Mouse (Mus musculus): ENCODE results near the gene Ulk4. TPM values are rescaled to one million over a fixed set of nuclear protein-coding genes. Genes with fewer than 3 reads are reported as not detected.

The Ulk4 gene
- polyA plus RNA-seq, 1 experiment from 2014 or later: 23.2 TPM

DNA sequence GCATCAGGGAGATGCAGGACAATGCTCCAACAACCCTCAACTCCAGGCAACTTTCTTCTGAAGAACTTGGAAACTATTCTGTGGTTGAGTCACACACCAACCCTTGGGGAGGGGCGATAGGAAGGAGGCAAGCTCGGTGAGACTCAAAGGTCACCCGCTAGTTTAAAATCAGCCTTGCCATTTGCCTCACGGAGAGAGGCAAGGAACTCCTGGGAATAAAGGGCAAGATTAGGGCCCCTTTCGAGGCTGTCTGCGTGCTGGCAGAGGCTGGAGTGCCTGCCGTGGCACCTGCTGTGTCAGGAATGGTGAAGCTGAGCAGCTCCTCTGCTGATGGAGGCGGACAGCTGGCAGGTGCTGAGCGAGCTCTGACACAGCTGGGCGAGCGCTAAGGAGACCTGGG lies 169.9 kb downstream of the Ulk4 start:
- DNase-seq: no peak
- ATAC-seq: no peak
- no peak overlapping the region for H3K27ac ChIP-seq (ENCODE audit: low read depth)
- H3K27me3 ChIP-seq (ENCODE audit: insufficient read depth, low read length): no peaks in the 10 kb centered on the region
- no peaks in the 10 kb centered on the region for H3K36me3 ChIP-seq (replicated peaks; ENCODE audit: insufficient read depth, low read length)
- WGBS (ENCODE audit: insufficient replicate concordance): 43% methylated on average over 11 of the region's 11 CpGs
- no peak overlapping the region for H3K9ac ChIP-seq (replicated peaks)
- H3K9me3 ChIP-seq (ENCODE audit: low read length): no peaks in the 10 kb centered on the region
- no peak for TF ChIP-seq EP300 (IDR thresholded peaks at IDR 0.05; ENCODE audit: low read depth)
- no peak for TF ChIP-seq CTCF (IDR thresholded peaks at IDR 0.05; ENCODE audit: low read depth)
- no peak overlapping the region for H3K4me2 ChIP-seq (ENCODE audit: low read depth, low read length)
- H3K4me3 ChIP-seq (ENCODE audit: low read depth, low read length): no peak overlapping the region
- H3K4me1 ChIP-seq (ENCODE audit: insufficient read depth): no peaks in the 10 kb centered on the region

DNA sequence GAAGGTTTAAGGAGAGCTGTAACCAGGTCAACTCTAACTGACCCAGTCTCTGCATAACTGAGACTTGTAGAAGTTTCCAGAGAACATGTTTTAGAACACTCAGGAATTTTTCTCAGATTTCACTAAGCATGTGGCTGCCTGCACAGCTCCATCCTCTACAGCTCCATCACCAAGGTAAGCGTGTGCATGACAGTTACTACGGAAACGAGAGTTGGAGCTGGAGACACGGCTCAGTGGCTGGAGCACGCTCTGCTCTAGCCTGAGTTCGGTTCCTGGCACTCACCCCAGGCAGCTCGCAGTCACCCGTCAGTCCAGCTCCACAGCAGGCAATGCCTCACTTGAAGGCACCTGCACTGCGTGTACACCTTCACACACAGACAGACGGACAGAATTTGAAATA lies 175.5 kb downstream of the Ulk4 start:
- Histone ChIP-seq H3K4me3 (ENCODE audit: low read depth, low read length) (no peak overlapping the region), H3K36me3 (replicated peaks; ENCODE audit: insufficient read depth, low read length) (no peaks in the 10 kb centered on the region), H3K9ac (replicated peaks) (no peak overlapping the region), H3K4me1 (ENCODE audit: insufficient read depth) (no peaks in the 10 kb centered on the region), H3K27me3 (ENCODE audit: insufficient read depth, low read length) (no peaks in the 10 kb centered on the region), H3K9me3 (ENCODE audit: low read length) (no peaks in the 10 kb centered on the region), H3K4me2 (ENCODE audit: low read depth, low read length) (no peak overlapping the region), H3K27ac (ENCODE audit: low read depth) (no peak overlapping the region)
- TF ChIP-seq EP300 (IDR thresholded peaks at IDR 0.05; ENCODE audit: low read depth) (no peak), CTCF (IDR thresholded peaks at IDR 0.05; ENCODE audit: low read depth) (no peak)
- DNase-seq (no peak), ATAC-seq (no peak)
- WGBS (ENCODE audit: insufficient replicate concordance): 78% methylated on average over 10 of the region's 10 CpGs

DNA sequence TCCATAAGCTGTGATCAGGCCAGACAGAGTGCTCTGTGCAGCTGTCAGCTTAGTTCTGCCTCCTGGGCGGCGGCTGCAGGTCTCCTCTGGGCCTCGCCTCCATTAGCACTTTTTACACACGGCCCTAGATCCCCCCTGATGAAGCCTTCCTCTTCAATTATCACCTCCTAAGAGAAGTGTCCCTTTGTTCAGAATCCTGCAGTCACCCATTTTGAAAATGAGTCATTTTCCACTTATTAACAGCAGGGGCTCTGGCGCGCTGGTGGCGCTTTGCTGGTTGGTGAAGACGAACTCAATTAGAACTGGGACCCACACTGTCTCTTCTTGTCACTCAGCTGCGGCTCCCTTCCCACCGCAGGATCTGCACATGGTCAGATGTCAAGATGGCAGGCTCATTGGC lies 177.5 kb downstream of the Ulk4 start:
- no peak for DNase-seq
- Histone ChIP-seq H3K27ac (ENCODE audit: low read depth) (no peak overlapping the region), H3K27me3 (ENCODE audit: insufficient read depth, low read length) (no peaks in the 10 kb centered on the region), H3K36me3 (replicated peaks; ENCODE audit: insufficient read depth, low read length) (no peaks in the 10 kb centered on the region), H3K4me3 (ENCODE audit: low read depth, low read length) (no peak overlapping the region), H3K4me1 (ENCODE audit: insufficient read depth) (no peaks in the 10 kb centered on the region), H3K9me3 (ENCODE audit: low read length) (0 out of 2 replicates have a peak, but pooled peaks cover 5% of the 10 kb centered on the region), H3K9ac (replicated peaks) (no peak overlapping the region), H3K4me2 (ENCODE audit: low read depth, low read length) (no peak overlapping the region)
- no peak for TF ChIP-seq CTCF (IDR thresholded peaks at IDR 0.05; ENCODE audit: low read depth)
- no peak for TF ChIP-seq EP300 (IDR thresholded peaks at IDR 0.05; ENCODE audit: low read depth)
- 86% methylated on average over 10 of the region's 10 CpGs for WGBS (ENCODE audit: insufficient replicate concordance)
- ATAC-seq: no peak

DNA sequence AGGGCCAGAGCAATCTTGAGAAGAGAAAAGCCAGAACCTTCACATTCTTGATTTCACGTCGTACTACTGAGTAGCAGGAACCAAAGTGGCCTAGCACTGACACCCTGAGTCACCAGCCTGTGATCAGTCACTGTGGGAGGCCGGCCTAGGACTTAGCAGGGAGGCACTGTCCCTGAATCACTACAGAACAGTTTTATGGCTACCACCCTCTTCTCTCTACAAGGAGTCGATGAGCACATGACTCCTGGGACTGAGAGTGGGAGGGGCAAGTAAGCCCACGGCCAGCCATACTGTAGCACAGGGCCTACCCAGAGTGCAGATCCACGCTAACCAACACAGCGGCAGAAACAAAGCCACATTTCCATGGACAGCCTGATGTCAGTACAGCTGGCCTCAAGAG lies 183.2 kb downstream of the Ulk4 start:
- 78% methylated on average over 7 of the region's 7 CpGs for WGBS (ENCODE audit: insufficient replicate concordance)
- Histone ChIP-seq H3K27me3 (ENCODE audit: insufficient read depth, low read length) (no peaks in the 10 kb centered on the region), H3K4me3 (ENCODE audit: low read depth, low read length) (no peak overlapping the region), H3K36me3 (replicated peaks; ENCODE audit: insufficient read depth, low read length) (no peaks in the 10 kb centered on the region), H3K4me2 (ENCODE audit: low read depth, low read length) (no peak overlapping the region), H3K4me1 (ENCODE audit: insufficient read depth) (no peaks in the 10 kb centered on the region), H3K27ac (ENCODE audit: low read depth) (no peak overlapping the region), H3K9me3 (ENCODE audit: low read length) (0 out of 2 replicates have a peak, but pooled peaks cover 5% of the 10 kb centered on the region), H3K9ac (replicated peaks) (no peak overlapping the region)
- no peak for ATAC-seq
- no peak for DNase-seq
- no peak for TF ChIP-seq CTCF (IDR thresholded peaks at IDR 0.05; ENCODE audit: low read depth)
- TF ChIP-seq EP300 (IDR thresholded peaks at IDR 0.05; ENCODE audit: low read depth): no peak

- no peak overlapping the region for H3K4me2 ChIP-seq (ENCODE audit: low read depth, low read length)
Observed at GRCm38 (mm10) chr9:121092568-121092967, 184.4 kb downstream of the Ulk4 start.

GRCm38 (mm10) chr9:121091016-121091735 lies 185.8 kb downstream of the Ulk4 start:
- 83% methylated on average over 10 of the region's 10 CpGs for WGBS (ENCODE audit: insufficient replicate concordance)
- no peak for ATAC-seq
- TF ChIP-seq EP300 (IDR thresholded peaks at IDR 0.05; ENCODE audit: low read depth): no peak
- TF ChIP-seq CTCF (IDR thresholded peaks at IDR 0.05; ENCODE audit: low read depth): no peak

More at GRCm38 (mm10) chr9:121092568-121092967, 184.4 kb downstream of the Ulk4 start:
- ATAC-seq (no peak), DNase-seq (no peak)
- 0 out of 2 replicates have a peak, but pooled peaks cover 5% of the 10 kb centered on the region for H3K9me3 ChIP-seq (ENCODE audit: low read length)
- H3K36me3 ChIP-seq (replicated peaks; ENCODE audit: insufficient read depth, low read length): no peaks in the 10 kb centered on the region
- H3K4me1 ChIP-seq (ENCODE audit: insufficient read depth): no peaks in the 10 kb centered on the region
- H3K4me3 ChIP-seq (ENCODE audit: low read depth, low read length): no peak overlapping the region
- TF ChIP-seq CTCF (IDR thresholded peaks at IDR 0.05; ENCODE audit: low read depth) (peak; percentile 26), EP300 (IDR thresholded peaks at IDR 0.05; ENCODE audit: low read depth) (no peak)
- H3K9ac ChIP-seq (replicated peaks): no peak overlapping the region
- WGBS (ENCODE audit: insufficient replicate concordance): 60% methylated on average over 5 of the region's 5 CpGs
- H3K27ac ChIP-seq (ENCODE audit: low read depth): no peak overlapping the region
- no peaks in the 10 kb centered on the region for H3K27me3 ChIP-seq (ENCODE audit: insufficient read depth, low read length)

More at GRCm38 (mm10) chr9:121091016-121091735, 185.8 kb downstream of the Ulk4 start:
- Histone ChIP-seq H3K9ac (replicated peaks) (no peak overlapping the region), H3K4me3 (ENCODE audit: low read depth, low read length) (no peak overlapping the region), H3K27me3 (ENCODE audit: insufficient read depth, low read length) (no peaks in the 10 kb centered on the region), H3K27ac (ENCODE audit: low read depth) (no peak overlapping the region), H3K36me3 (replicated peaks; ENCODE audit: insufficient read depth, low read length) (no peaks in the 10 kb centered on the region), H3K4me1 (ENCODE audit: insufficient read depth) (no peaks in the 10 kb centered on the region), H3K9me3 (ENCODE audit: low read length) (0 out of 2 replicates have a peak, but pooled peaks cover 4% of the 10 kb centered on the region), H3K4me2 (ENCODE audit: low read depth, low read length) (no peak overlapping the region)
- no peak for DNase-seq

Measured in liver, postnatal 0 days (tissue).